Mouse (Mus musculus) G1E (cell line): Measurements from ENCODE around the gene Rsu1. TPM values are rescaled to one million over a fixed set of nuclear protein-coding genes. Genes with fewer than 3 reads are reported as not detected.
A peak's percentile ranks its signal among the peaks of the same experiment; 100 is the strongest.

Experiments
- ATAC-seq: 2 replicates; pipeline ENCODE4 v1.8.0; 2016; ENCODE audit warnings: mild to moderate bottlenecking; ENCODE audit not compliant: insufficient number of reproducible peaks, poor library complexity, low FRiP score, severe bottlenecking; ENCODE audit errors: extremely low read depth
- DNase-seq: peaks from one replicate; pipeline ENCODE4 v3.0.0; 2012; ENCODE audit warnings: low spot score
- H3K27me3 ChIP-seq: 2 replicates; pipeline ENCODE4 v1.6.1; 2012; ENCODE audit warnings: mild to moderate bottlenecking, low read length, inconsistent platforms; ENCODE audit not compliant: insufficient read depth
- H3K36me3 ChIP-seq: replicated peaks from 2 replicates; pipeline ENCODE3; 2012; ENCODE audit warnings: mild to moderate bottlenecking, inconsistent platforms
- H3K4me1 ChIP-seq: 2 replicates; pipeline ENCODE4 v1.6.1; 2012; ENCODE audit warnings: low read depth, low read length, inconsistent platforms, mixed read lengths; ENCODE audit not compliant: insufficient read depth
- H3K4me3 ChIP-seq: 2 replicates; pipeline ENCODE4 v1.5.1; 2012; ENCODE audit warnings: low read depth, mild to moderate bottlenecking, inconsistent platforms, low read length, moderate library complexity, mixed read lengths
- H3K9me3 ChIP-seq: replicated peaks from 2 replicates; pipeline ENCODE4 v1.6.1; 2012; ENCODE audit warnings: inconsistent platforms
- CTCF ChIP-seq: IDR thresholded peaks from 2 replicates; pipeline ENCODE4 v1.5.1; 2012; ENCODE audit warnings: low read depth, low read length, inconsistent platforms, mixed read lengths
- GATA1 ChIP-seq: IDR thresholded peaks from 2 replicates; pipeline ENCODE4 v1.6.1; 2012; ENCODE audit warnings: borderline replicate concordance, low read length, inconsistent platforms, mixed read lengths
- GATA2 ChIP-seq: IDR thresholded peaks from 2 replicates; pipeline ENCODE4 v1.6.1; 2012; ENCODE audit warnings: low read depth, low read length, inconsistent platforms, borderline replicate concordance
- POLR2AphosphoS5 ChIP-seq: IDR thresholded peaks from 2 replicates; pipeline ENCODE4 v1.6.1; 2012; ENCODE audit warnings: low read depth, low read length, inconsistent platforms; ENCODE audit not compliant: insufficient replicate concordance
- TAL1 ChIP-seq: conservative IDR thresholded peaks from 2 replicates; pipeline ENCODE4 v1.6.1; 2012; ENCODE audit warnings: low read depth, low read length, inconsistent platforms, mixed read lengths
- polyA plus RNA-seq: library from polyadenylated mRNA; stranded (reverse); fragments of >175 nt; gene quantifications from 2 replicates; pipeline ENCODE4 v1.2.3, GENCODE M21; 2012
- total RNA-seq, 2 experiments: library from RNA; stranded (forward) in 1 of 2; stranded (reverse) in 1 of 2; fragments of 200-1000 nt in 1 of 2; fragments of >200 nt in 1 of 2; fragmentation: Nextera tagmentation in 1 of 2; gene quantifications; 2 replicates each; pipeline ENCODE4 v1.2.3; 2014 to 2017

The Rsu1 gene
- total and polyA plus RNA-seq, 3 experiments: 3.0 to 55.5 (median 54.5) TPM

DNA sequence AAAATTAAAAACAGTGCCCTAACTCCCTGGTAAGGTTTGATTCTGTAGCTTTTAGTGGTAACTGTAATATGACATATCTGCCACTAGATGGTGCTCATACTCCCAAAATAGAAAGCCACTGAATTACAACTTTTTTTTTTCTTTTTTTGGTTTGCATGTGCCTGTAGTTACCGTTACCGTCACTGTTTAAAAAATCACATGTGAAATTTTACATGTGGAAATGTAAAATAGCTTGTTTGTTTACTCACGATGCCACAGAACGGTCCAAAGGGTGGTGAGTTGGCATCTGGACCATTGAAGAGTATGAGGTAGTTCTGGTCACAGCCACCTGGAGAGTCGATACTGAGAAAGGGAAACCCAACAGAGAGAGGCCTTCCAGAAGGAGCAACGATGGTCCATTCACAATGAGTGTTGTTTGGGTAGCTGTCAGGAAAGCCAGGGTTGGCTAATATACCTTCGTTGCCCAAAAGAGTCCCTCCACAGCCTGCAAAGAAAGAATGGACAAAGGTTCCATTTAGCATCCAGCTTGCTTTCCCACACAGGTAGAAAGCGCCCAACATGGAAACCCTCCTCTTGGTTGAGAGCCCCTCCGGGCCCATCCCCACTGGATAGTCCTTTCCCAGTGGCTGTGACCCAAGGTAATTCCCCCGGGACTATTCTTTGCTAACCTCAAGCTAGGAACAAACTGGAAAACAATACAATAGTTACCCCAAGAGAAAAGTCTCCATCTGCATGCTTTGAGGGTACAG, 7.1 kb upstream of the Rsu1 start:
- Histone ChIP-seq H3K27me3 (peaks cover 19% of the 10 kb centered on the region), H3K9me3 (no peaks in the 10 kb centered on the region), H3K4me3 (no peak overlapping the region), H3K36me3 (no peaks in the 10 kb centered on the region), H3K4me1 (peaks cover 6% of the 10 kb centered on the region; the same call in 1 of the 2 replicates)
- ATAC-seq (no peak), DNase-seq (no peak)
- TF ChIP-seq GATA2 (no peak), CTCF (no peak), POLR2AphosphoS5 (no peak), TAL1 (no peak), GATA1 (no peak)

DNA sequence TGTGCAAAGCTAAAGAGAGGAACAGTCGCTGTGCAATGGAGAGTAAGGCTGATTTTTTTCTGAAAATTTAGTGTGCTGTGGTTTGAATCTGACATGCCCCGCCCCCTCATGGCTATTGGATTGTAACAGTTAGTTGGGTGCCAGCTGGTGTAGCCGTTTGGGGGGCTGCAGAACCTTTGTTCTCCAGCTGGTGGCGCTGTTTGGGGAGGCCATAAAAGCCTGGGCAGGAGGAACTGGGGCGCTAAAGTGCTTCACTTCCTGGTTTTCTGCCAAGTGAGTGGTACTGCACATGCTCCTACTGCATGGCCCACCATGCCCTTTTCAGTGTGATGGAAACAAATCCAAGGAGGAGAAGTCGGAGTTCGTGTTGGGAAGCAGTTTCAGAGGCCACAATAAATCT, 4.7 kb upstream of the Rsu1 start:
- H3K36me3 ChIP-seq: no peaks in the 10 kb centered on the region
- no peak overlapping the region for H3K4me3 ChIP-seq
- no peak for ATAC-seq
- no peaks in the 10 kb centered on the region for H3K9me3 ChIP-seq
- no peaks in the 10 kb centered on the region for H3K27me3 ChIP-seq
- H3K4me1 ChIP-seq: peaks cover 17% of the 10 kb centered on the region
- 0 out of 2 replicates have a peak, but pooled peaks have one; percentile 15 for TF ChIP-seq CTCF
- TF ChIP-seq GATA1: no peak
- DNase-seq: no peak

DNA sequence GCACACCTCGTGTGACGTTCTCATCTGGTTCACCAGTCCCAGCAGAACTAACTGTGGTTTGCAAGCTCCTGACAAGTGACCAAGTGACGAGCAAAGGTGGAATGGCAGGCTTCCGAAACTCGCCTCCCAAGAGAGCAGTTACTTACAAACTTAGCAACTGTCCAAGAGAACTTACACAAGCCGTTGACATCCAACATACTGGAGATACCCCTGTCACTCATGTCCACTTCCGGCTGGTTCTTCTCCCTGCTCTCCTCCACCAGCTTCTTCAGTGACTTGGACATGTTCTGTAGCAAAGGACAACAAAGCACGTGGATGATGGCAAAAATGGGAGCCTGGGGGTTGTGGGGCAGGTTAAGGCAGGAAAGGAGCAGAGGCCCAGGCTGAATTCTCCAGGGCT, 479 bp downstream of the Rsu1 start:
- Histone ChIP-seq H3K9me3 (no peaks in the 10 kb centered on the region), H3K4me1 (peaks cover 21% of the 10 kb centered on the region), H3K27me3 (no peaks in the 10 kb centered on the region), H3K36me3 (peaks cover 21% of the 10 kb centered on the region), H3K4me3 (peak overlapping the region; percentile 75)
- DNase-seq (no peak), ATAC-seq (0 out of 2 replicates have a peak, but pooled peaks have one; percentile 1)
- no peak for TF ChIP-seq POLR2AphosphoS5
- no peak for TF ChIP-seq GATA1
- TF ChIP-seq TAL1: no peak

DNA sequence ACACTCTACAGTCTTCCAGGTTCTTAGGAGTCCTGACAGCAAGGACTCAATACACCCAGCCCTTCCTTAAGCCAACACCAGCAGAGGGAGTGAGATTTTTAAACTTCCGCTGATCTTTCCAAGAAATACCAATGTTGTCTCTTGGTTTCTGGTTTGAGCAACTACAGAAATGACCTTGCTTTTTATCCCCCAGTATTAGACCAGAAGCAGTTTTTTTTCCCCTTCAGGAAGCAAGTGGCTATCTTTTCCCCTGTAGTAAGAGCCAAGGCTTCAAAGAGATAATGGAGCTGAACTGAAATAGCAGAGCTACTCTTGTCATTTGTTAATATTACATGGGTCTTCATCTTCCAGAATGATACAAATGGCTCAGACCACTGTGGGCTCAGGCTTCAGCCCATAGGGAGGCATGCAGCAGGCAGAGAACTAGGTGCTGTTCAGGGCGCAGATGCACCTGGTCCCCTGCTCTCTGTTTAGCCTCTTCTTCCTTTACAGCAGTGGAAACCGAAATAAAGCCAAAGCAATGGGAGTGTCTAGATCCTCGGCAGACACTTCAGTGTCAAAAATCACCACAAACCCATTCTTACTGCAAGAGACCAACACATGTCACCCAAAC, 2.4 kb downstream of the Rsu1 start:
- peaks cover 21% of the 10 kb centered on the region for H3K4me1 ChIP-seq
- no peaks in the 10 kb centered on the region for H3K27me3 ChIP-seq
- DNase-seq: no peak
- no peak for ATAC-seq
- TF ChIP-seq POLR2AphosphoS5 (no peak), TAL1 (no peak), CTCF (no peak), GATA1 (no peak), GATA2 (no peak)
- H3K4me3 ChIP-seq: no peak overlapping the region
- peaks cover 28% of the 10 kb centered on the region for H3K36me3 ChIP-seq
- no peaks in the 10 kb centered on the region for H3K9me3 ChIP-seq

DNA sequence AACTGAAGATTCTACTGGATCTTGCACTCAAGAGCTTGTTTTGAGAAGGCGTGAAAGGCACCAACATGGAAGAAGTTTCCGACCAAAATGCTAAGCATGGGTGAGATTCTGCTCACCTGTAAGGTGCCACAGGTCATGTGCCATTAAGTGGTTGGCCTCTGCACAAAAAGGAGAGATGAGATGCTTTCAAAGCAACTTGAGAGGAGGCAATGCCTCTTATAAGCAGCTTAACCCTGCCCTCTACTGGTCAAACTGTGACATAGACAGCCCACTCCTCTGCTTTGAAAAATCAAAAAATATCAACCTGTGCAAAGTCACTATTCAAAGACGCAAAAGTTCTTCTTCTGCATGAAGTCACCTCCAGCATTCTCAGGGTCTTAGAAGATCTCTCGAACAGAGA, 6.3 kb downstream of the Rsu1 start:
- peaks cover 40% of the 10 kb centered on the region for H3K36me3 ChIP-seq
- H3K9me3 ChIP-seq: no peaks in the 10 kb centered on the region
- H3K4me1 ChIP-seq: peaks cover 4% of the 10 kb centered on the region; the same call in 1 of the 2 replicates
- ATAC-seq: no peak; the same call in 1 of the 2 replicates
- no peaks in the 10 kb centered on the region for H3K27me3 ChIP-seq
- TF ChIP-seq POLR2AphosphoS5 (no peak), GATA1 (no peak), GATA2 (no peak), TAL1 (no peak), CTCF (peak; percentile 86)
- peak; percentile 18 for DNase-seq
- H3K4me3 ChIP-seq: no peak overlapping the region

DNA sequence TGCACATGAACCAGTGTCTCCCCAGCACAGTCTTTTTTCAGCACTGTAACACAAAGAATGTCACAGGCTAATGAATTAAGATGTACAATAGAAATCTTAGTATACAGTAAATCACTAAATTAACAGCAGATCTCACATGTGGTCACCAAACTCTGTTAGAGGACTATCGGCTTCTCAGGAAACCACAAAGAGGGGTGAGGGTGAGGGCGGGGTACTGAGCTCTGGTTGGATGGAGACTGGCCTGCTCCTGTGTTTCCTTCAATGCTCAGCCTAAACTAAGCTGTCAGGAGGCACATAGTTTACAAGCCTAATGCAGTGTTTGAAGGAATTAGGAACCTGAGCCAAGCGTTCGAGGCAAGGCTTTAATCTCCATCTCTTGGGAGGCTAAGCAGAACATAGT, 8.1 kb downstream of the Rsu1 start:
- no peak for ATAC-seq
- H3K36me3 ChIP-seq: peaks cover 36% of the 10 kb centered on the region
- no peak for TF ChIP-seq POLR2AphosphoS5
- TF ChIP-seq GATA2: no peak
- no peak for TF ChIP-seq TAL1
- TF ChIP-seq CTCF: no peak
- TF ChIP-seq GATA1: no peak

More for the DNA sequence above, 8.1 kb downstream of the Rsu1 start:
- Histone ChIP-seq H3K27me3 (no peaks in the 10 kb centered on the region), H3K4me1 (peaks cover 2% of the 10 kb centered on the region; the same call in 1 of the 2 replicates), H3K9me3 (no peaks in the 10 kb centered on the region), H3K4me3 (no peak overlapping the region)
- DNase-seq: no peak
